Mouse (Mus musculus) thymus, adult 2 months (tissue): ENCODE results near the gene Oprd1.

Experiments
- CTCF ChIP-seq: fragments of 200-500 bp; IDR thresholded peaks from 2 replicates; pipeline ENCODE4 v1.5.1; 2012; ENCODE audit warnings: mild to moderate bottlenecking, control low read depth, low read length, moderate library complexity, borderline replicate concordance; ENCODE audit not compliant: control insufficient read depth, poor library complexity, insufficient read depth; ENCODE audit errors: extremely low read depth
- POLR2A ChIP-seq: fragments of 200-500 bp; IDR thresholded peaks from 2 replicates; pipeline ENCODE4 v1.6.1; 2012; ENCODE audit warnings: mild to moderate bottlenecking, low read length, control low read depth, moderate library complexity; ENCODE audit not compliant: control insufficient read depth, poor library complexity, insufficient read depth; ENCODE audit errors: extremely low read depth

DNA sequence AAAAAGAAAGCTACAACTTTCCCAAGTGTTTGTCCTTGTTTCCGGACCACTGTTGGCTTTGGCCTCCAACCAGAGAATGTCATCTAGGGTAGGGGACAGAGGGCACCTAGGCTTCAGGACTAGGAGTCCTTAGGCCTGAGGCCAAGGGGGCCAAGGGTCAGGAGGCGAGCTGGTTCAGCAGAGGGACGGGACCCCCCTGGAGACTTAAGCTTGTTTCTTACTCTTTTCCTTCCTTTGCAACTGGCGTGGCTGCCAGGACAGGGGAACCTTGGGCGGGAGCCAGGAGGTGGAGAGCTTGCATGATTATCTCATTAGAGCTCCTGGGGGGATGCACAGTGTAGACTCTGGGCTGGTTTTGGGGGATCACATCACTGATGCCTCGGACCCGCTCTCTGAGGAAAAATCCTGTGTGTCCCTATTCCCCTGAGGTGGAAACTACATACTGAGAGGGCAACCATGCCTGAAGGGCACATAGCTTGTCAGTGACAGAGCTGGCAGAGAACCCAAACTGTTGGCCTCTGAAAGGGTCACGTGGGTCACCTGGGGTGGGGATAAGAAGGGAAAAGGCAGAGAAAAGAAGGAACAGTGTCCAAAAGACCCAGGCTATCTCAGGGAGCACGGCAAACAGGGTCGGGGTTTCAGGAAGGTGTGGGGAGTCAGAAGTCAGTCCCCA lies 78.0 kb downstream of the Oprd1 start:
- TF ChIP-seq CTCF = no peak
- no peak for TF ChIP-seq POLR2A
